Mouse (Mus musculus) liver, embryonic 14.5 days (tissue): Measurements from ENCODE around the gene Stat2. TPM values are rescaled to one million over a fixed set of nuclear protein-coding genes. Genes with fewer than 3 reads are reported as not detected.
"Not testable (repeated sequence)": the region's sequence is repeated elsewhere in the genome, so short reads cannot be mapped to it uniquely, and the experiment has no call there.

Experiments used
- ATAC-seq: fragments of 200-750 bp; cut with Nextera tagmentation; 2 replicates; pipeline ENCODE4 v1.8.0; 2017; ENCODE audit warnings: moderate number of reproducible peaks, mild to moderate bottlenecking, moderate library complexity; ENCODE audit not compliant: insufficient read depth
- DNase-seq, 3 experiments: peaks; one replicate each; pipeline ENCODE4 v3.0.0-alpha.2; 2012 to 2013; ENCODE audit warnings: low read depth in 3 of 3, low spot score in 3 of 3
- H3K27ac ChIP-seq: fragments of 300-500 bp; sonication (generic); 2 replicates; pipeline ENCODE4 v1.5.1; 2014; ENCODE audit warnings: moderate library complexity, mild to moderate bottlenecking, control low read depth, inconsistent platforms
- H3K27me3 ChIP-seq: fragments of 300-500 bp; sonication (generic); 2 replicates; pipeline ENCODE4 v1.6.1; 2014; ENCODE audit warnings: mild to moderate bottlenecking, low read length, moderate library complexity; ENCODE audit not compliant: control insufficient read depth, insufficient read depth
- H3K36me3 ChIP-seq: fragments of 300-500 bp; sonication (generic); replicated peaks from 2 replicates; pipeline ENCODE4 v1.6.1; 2014; ENCODE audit warnings: low read depth; ENCODE audit not compliant: control insufficient read depth, insufficient read depth
- H3K4me1 ChIP-seq, 2 experiments: fragments of 200-500 bp in 1 of 2; fragments of 300-500 bp in 1 of 2; sonication (generic) in 1 of 2; replicated peaks; 2 replicates each; pipeline ENCODE4 v1.6.1; 2012 to 2014; ENCODE audit warnings: antibody characterized with exemption in 1 of 2, inconsistent platforms in 1 of 2, low read length in 1 of 2; ENCODE audit not compliant: control insufficient read depth in 2 of 2, insufficient read depth in 2 of 2
- H3K4me2 ChIP-seq: fragments of 300-500 bp; sonication (generic); 2 replicates; pipeline ENCODE4 v1.6.1; 2014; ENCODE audit warnings: low read depth, mild to moderate bottlenecking, control low read depth, moderate library complexity
- H3K4me3 ChIP-seq, 2 experiments: fragments of 200-500 bp in 1 of 2; fragments of 300-500 bp in 1 of 2; sonication (generic) in 1 of 2; 2 replicates each; pipeline ENCODE4 v1.5.1; 2012 to 2014; ENCODE audit warnings: low read depth in 2 of 2, low read length in 2 of 2, mild to moderate bottlenecking in 2 of 2, control low read depth in 1 of 2, inconsistent platforms in 1 of 2, moderate library complexity in 1 of 2; ENCODE audit not compliant: insufficient read depth in 1 of 2
- H3K9ac ChIP-seq: fragments of 300-500 bp; sonication (generic); replicated peaks from 2 replicates; pipeline ENCODE4 v1.6.1; 2014; ENCODE audit warnings: mild to moderate bottlenecking, control low read depth, moderate library complexity
- H3K9me3 ChIP-seq: fragments of 300-500 bp; sonication (generic); 2 replicates; pipeline ENCODE4 v1.6.1; 2016; ENCODE audit warnings: low read length, mixed read lengths; ENCODE audit not compliant: control insufficient read depth
- CTCF ChIP-seq: IDR thresholded peaks from 2 replicates; pipeline ENCODE4 v1.5.1; 2016; ENCODE audit warnings: antibody characterized with exemption, low read depth, control low read depth
- EP300 ChIP-seq: IDR thresholded peaks from 2 replicates; pipeline ENCODE4 v1.6.1; 2016; ENCODE audit warnings: antibody characterized with exemption, low read depth
- WGBS: fragments of 180-500 bp; shearing (Covaris S2); extraction: QIAGEN DNeasy Blood & Tissue Kit; methylation state at CpG from one replicate; pipeline ENCODE4 v1.1.7; 2014; ENCODE audit not compliant: insufficient replicate concordance; 5-methylcytosine and 5-hydroxymethylcytosine counted together
- polyA plus RNA-seq, 2 experiments: library from polyadenylated mRNA; depleted of rRNA in 1 of 2; stranded (reverse) in 1 of 2; unstranded in 1 of 2; fragments of >200 nt; fragmentation: Nextera tagmentation in 1 of 2; extraction: Ambion mirVana in 1 of 2; gene quantifications; 2 replicates each; pipeline versions ENCODE4 v1.2.1 to v1.2.3; 2012 to 2014

Stat2 gene
- polyA plus RNA-seq, 2 experiments, result 4.2 to 6.4 TPM

GRCm38 (mm10) chr10:128271883-128272282, 1.5 kb downstream of the Stat2 start:
- H3K4me1 ChIP-seq, result peaks cover 0 to 5% of the 10 kb centered on the region in 2 experiments; a peak in 2 of 4 replicates
- ATAC-seq, result no peak
- no peak for TF ChIP-seq EP300
- TF ChIP-seq CTCF, result peak; percentile 33; the same call in 1 of the 2 replicates
- no peak overlapping the region for H3K9ac ChIP-seq
- no peaks in the 10 kb centered on the region for H3K36me3 ChIP-seq
- H3K27me3 ChIP-seq, result no peaks in the 10 kb centered on the region
- H3K4me2 ChIP-seq, result peak overlapping the region; percentile 80
- no peaks in the 10 kb centered on the region for H3K9me3 ChIP-seq
- 59% methylated on average over 2 of the region's 2 CpGs for WGBS
- H3K4me3 ChIP-seq, result no peak overlapping the region
- no peak for DNase-seq
- H3K27ac ChIP-seq, result no peak overlapping the region

- H3K9me3 ChIP-seq, H3K9ac ChIP-seq, H3K4me3 ChIP-seq, H3K27ac ChIP-seq, DNase-seq, H3K27me3 ChIP-seq, H3K36me3 ChIP-seq, H3K4me1 ChIP-seq, H3K4me2 ChIP-seq, ATAC-seq: not testable (repeated sequence)
- WGBS, result 84% methylated on average over 4 of the region's 7 CpGs
- TF ChIP-seq CTCF, result 0 out of 2 replicates have a peak, but pooled peaks have one; percentile 15
Measured at GRCm38 (mm10) chr10:128272819-128273439, 2.6 kb downstream of the Stat2 start.

GRCm38 (mm10) chr10:128275374-128275773, 5.0 kb downstream of the Stat2 start:
- not testable (repeated sequence) for H3K27ac ChIP-seq, H3K4me3 ChIP-seq, ATAC-seq, H3K27me3 ChIP-seq, H3K36me3 ChIP-seq, DNase-seq, H3K4me2 ChIP-seq, H3K9ac ChIP-seq, H3K9me3 ChIP-seq, H3K4me1 ChIP-seq
- 82% methylated on average over 1 of the region's 1 CpGs for WGBS

GRCm38 (mm10) chr10:128278158-128278557, 7.8 kb downstream of the Stat2 start:
- H3K27ac ChIP-seq, result no peak overlapping the region
- peaks cover 4% of the 10 kb centered on the region for H3K36me3 ChIP-seq
- no peak overlapping the region for H3K4me2 ChIP-seq
- 67% methylated on average over 6 of the region's 6 CpGs for WGBS
- TF ChIP-seq CTCF, result no peak
- TF ChIP-seq EP300, result no peak
- H3K9ac ChIP-seq, result no peak overlapping the region
- H3K4me3 ChIP-seq, result no peak overlapping the region
- ATAC-seq (no peak), DNase-seq (no peak)
- no peaks in the 10 kb centered on the region for H3K27me3 ChIP-seq
- H3K4me1 ChIP-seq, result no peaks in the 10 kb centered on the region
- H3K9me3 ChIP-seq, result no peaks in the 10 kb centered on the region

GRCm38 (mm10) chr10:128280943-128281342, 10.6 kb downstream of the Stat2 start:
- no peak overlapping the region for H3K9ac ChIP-seq
- H3K4me2 ChIP-seq, result no peak overlapping the region
- ATAC-seq (no peak), DNase-seq (no peak)
- TF ChIP-seq CTCF, result no peak
- no peak for TF ChIP-seq EP300
- 75% methylated on average over 6 of the region's 6 CpGs for WGBS
- no peaks in the 10 kb centered on the region for H3K27me3 ChIP-seq
- H3K9me3 ChIP-seq, result no peaks in the 10 kb centered on the region
- no peak overlapping the region for H3K4me3 ChIP-seq
- no peak overlapping the region for H3K27ac ChIP-seq
- peaks cover 10% of the 10 kb centered on the region for H3K36me3 ChIP-seq
- no peaks in the 10 kb centered on the region for H3K4me1 ChIP-seq
